Mouse (Mus musculus) thymus, adult 2 months (tissue): Measurements from ENCODE around the gene Dapk1. TPM values are rescaled to one million over a fixed set of nuclear protein-coding genes. Genes with fewer than 3 reads are reported as not detected.

Experiments
- DNase-seq: peaks from one replicate; pipeline ENCODE4 v3.0.0; 2021
- H3K27ac ChIP-seq: fragments of 200-500 bp; 2 replicates; pipeline ENCODE4 v1.5.1; 2012; ENCODE audit warnings: low read length, control low read depth; ENCODE audit not compliant: control insufficient read depth, insufficient read depth
- H3K27me3 ChIP-seq: fragments of 200-500 bp; 2 replicates; pipeline ENCODE4 v1.6.1; 2012; ENCODE audit warnings: mild to moderate bottlenecking, low read length, moderate library complexity, mixed read lengths; ENCODE audit not compliant: control insufficient read depth, insufficient read depth
- H3K36me3 ChIP-seq: fragments of 200-500 bp; 2 replicates; pipeline ENCODE4 v1.6.1; 2012; ENCODE audit warnings: mild to moderate bottlenecking, low read length, moderate library complexity; ENCODE audit not compliant: control insufficient read depth, insufficient read depth
- H3K4me1 ChIP-seq: fragments of 200-500 bp; replicated peaks from 2 replicates; pipeline ENCODE4 v1.6.1; 2012; ENCODE audit warnings: low read length; ENCODE audit not compliant: control insufficient read depth, insufficient read depth
- H3K4me3 ChIP-seq: fragments of 200-500 bp; 2 replicates; pipeline ENCODE4 v1.5.1; 2012; ENCODE audit warnings: mild to moderate bottlenecking, low read length, control low read depth, moderate library complexity; ENCODE audit not compliant: control insufficient read depth, insufficient read depth
- CTCF ChIP-seq: fragments of 200-500 bp; IDR thresholded peaks from 2 replicates; pipeline ENCODE4 v1.5.1; 2012; ENCODE audit warnings: mild to moderate bottlenecking, control low read depth, low read length, moderate library complexity, borderline replicate concordance; ENCODE audit not compliant: control insufficient read depth, poor library complexity, insufficient read depth; ENCODE audit errors: extremely low read depth
- POLR2A ChIP-seq: fragments of 200-500 bp; IDR thresholded peaks from 2 replicates; pipeline ENCODE4 v1.6.1; 2012; ENCODE audit warnings: mild to moderate bottlenecking, low read length, control low read depth, moderate library complexity; ENCODE audit not compliant: control insufficient read depth, poor library complexity, insufficient read depth; ENCODE audit errors: extremely low read depth
- WGBS: fragments of 180-500 bp; shearing (Covaris S2); methylation state at CpG from one replicate; pipeline ENCODE4 v1.1.7; 2018; 5-methylcytosine and 5-hydroxymethylcytosine counted together
- polyA plus RNA-seq: library from polyadenylated mRNA; depleted of rRNA; stranded (reverse); fragments of >200 nt; gene quantifications from 2 replicates; pipeline ENCODE4 v1.2.3, GENCODE M21; 2012

The Dapk1 gene
- polyA plus RNA-seq, 1 experiment = 45.2 TPM

DNA sequence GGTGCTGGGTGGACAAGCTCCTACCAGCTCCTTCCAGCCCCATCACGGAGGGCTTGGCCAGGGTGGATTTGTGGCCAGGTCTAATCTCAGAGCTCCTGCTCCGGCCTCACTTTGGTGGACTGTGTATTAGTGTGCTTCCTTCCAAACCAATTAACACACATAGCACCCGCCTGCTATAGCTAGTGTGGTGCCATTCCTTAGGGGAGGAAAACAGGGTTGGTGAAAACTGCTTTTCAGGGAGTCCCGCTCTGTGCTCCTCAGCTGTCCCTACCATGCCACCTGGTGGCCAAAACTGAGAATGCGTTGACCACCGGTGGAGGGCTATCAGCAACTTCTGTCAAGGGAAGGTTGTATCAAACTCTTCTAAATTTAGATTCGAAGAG lies 142.3 kb downstream of the Dapk1 start:
- TF ChIP-seq CTCF = peak; percentile 77; the same call in 1 of the 2 replicates
- TF ChIP-seq POLR2A = no peak
- 37% methylated on average over 7 of the region's 7 CpGs for WGBS
- H3K27ac ChIP-seq = no peak overlapping the region
- peaks cover 1% of the 10 kb centered on the region; the same call in 1 of the 2 replicates for H3K36me3 ChIP-seq
- peak; percentile 87 for DNase-seq
- no peaks in the 10 kb centered on the region for H3K27me3 ChIP-seq
- no peaks in the 10 kb centered on the region for H3K4me1 ChIP-seq
- H3K4me3 ChIP-seq = no peak overlapping the region

DNA sequence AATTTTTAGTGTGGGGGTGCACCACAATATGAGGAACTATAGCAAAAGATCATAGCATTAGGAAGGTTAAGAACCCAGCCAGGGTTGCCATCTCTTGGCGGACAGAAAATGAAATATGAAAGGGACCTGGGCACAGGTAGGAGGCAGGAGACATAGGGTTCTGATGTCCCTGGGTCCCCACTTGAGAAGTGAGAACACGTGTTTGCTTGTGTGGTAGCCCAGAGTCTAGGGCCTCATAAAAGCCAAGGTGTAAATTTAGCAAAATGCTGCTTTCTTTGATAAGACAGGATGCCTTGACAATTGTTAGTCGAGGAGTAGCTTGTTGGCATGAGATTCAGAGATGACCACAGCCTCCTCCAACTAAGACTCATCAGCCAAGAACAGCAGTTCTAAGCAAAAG lies 143.0 kb downstream of the Dapk1 start:
- H3K4me1 ChIP-seq = no peaks in the 10 kb centered on the region
- H3K27ac ChIP-seq = no peak overlapping the region
- no peak for DNase-seq
- 90% methylated on average over 3 of the region's 3 CpGs for WGBS
- no peak for TF ChIP-seq CTCF
- TF ChIP-seq POLR2A = no peak
- H3K27me3 ChIP-seq = no peaks in the 10 kb centered on the region
- peaks cover 4% of the 10 kb centered on the region; the same call in 1 of the 2 replicates for H3K36me3 ChIP-seq
- no peak overlapping the region for H3K4me3 ChIP-seq

GRCm38 (mm10) chr13:60745358-60745757 lies 143.6 kb downstream of the Dapk1 start:
- H3K4me1 ChIP-seq = no peaks in the 10 kb centered on the region
- TF ChIP-seq POLR2A (no peak), CTCF (no peak)
- no peak for DNase-seq
- no peak overlapping the region for H3K27ac ChIP-seq
- H3K27me3 ChIP-seq = no peaks in the 10 kb centered on the region
- no peak overlapping the region for H3K4me3 ChIP-seq
- H3K36me3 ChIP-seq = peaks cover 4% of the 10 kb centered on the region; the same call in 1 of the 2 replicates
- 97% methylated on average over 12 of the region's 12 CpGs for WGBS

DNA sequence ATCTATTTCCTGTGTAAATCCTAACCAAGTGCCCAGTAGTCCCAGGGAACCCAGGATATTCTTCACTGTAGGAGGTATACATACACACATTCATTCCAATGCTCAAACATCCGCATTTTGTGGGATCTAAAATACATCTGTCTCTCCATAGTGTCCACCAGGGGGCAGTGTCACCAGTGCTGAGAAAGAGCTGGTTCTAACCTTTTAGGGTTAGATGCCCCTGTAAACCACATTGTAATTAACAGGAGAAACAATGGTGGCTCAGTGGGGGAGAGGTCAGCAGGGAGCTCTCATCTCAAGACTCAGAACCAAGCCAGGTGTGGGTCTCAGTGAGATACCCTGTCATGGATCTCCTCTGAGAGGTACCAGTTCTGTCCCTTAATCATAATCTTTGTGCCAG lies 144.5 kb downstream of the Dapk1 start:
- DNase-seq = peak; percentile 27
- no peak overlapping the region for H3K27ac ChIP-seq
- 57% methylated on average over 1 of the region's 1 CpGs for WGBS
- TF ChIP-seq POLR2A (no peak), CTCF (no peak)
- H3K4me1 ChIP-seq = no peaks in the 10 kb centered on the region
- H3K27me3 ChIP-seq = no peaks in the 10 kb centered on the region
- H3K4me3 ChIP-seq = no peak overlapping the region
- H3K36me3 ChIP-seq = peaks cover 8% of the 10 kb centered on the region; the same call in 1 of the 2 replicates

DNA sequence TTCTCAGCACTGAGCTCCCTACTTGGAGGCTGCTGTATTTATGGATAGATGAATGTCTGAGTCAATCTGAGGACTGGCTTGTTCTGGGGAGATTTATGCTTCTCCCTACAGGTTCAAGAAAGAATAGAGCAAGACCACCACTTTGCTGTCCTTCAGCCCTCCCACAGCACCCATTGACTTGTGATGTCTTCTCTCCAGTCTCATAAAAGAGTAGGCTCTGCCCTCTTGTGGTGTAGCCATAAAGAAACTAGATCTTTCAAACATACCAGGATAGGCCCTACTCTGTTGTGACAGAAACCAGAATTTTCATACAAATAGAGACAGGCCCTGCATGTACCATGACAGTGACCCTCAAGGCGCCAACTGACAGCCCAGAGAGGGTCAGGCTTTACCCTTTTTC lies 145.5 kb downstream of the Dapk1 start:
- no peak overlapping the region for H3K27ac ChIP-seq
- no peaks in the 10 kb centered on the region for H3K27me3 ChIP-seq
- H3K4me1 ChIP-seq = no peaks in the 10 kb centered on the region
- 93% methylated on average over 1 of the region's 1 CpGs for WGBS
- no peak for DNase-seq
- TF ChIP-seq CTCF = no peak
- no peak for TF ChIP-seq POLR2A
- peaks cover 12% of the 10 kb centered on the region; the same call in 1 of the 2 replicates for H3K36me3 ChIP-seq
- no peak overlapping the region for H3K4me3 ChIP-seq

- Histone ChIP-seq H3K4me3 (no peak overlapping the region), H3K27me3 (no peaks in the 10 kb centered on the region), H3K4me1 (no peaks in the 10 kb centered on the region), H3K36me3 (peaks cover 24% of the 10 kb centered on the region), H3K27ac (no peak overlapping the region)
- 94% methylated on average over 2 of the region's 2 CpGs for WGBS
- no peak for DNase-seq
- TF ChIP-seq CTCF (no peak), POLR2A (no peak)
These were observed 146.8 kb downstream of the Dapk1 start for GRCm38 (mm10) chr13:60748556-60748955.

GRCm38 (mm10) chr13:60750930-60751329 lies 149.2 kb downstream of the Dapk1 start:
- Histone ChIP-seq H3K4me1 (no peaks in the 10 kb centered on the region), H3K36me3 (peaks cover 27% of the 10 kb centered on the region), H3K27me3 (no peaks in the 10 kb centered on the region), H3K27ac (no peak overlapping the region), H3K4me3 (no peak overlapping the region)
- no peak for DNase-seq
- WGBS = 96% methylated on average over 7 of the region's 7 CpGs
- TF ChIP-seq POLR2A (no peak), CTCF (no peak)
